Mouse (Mus musculus): ENCODE measurements around the gene Cldn3.

DNA sequence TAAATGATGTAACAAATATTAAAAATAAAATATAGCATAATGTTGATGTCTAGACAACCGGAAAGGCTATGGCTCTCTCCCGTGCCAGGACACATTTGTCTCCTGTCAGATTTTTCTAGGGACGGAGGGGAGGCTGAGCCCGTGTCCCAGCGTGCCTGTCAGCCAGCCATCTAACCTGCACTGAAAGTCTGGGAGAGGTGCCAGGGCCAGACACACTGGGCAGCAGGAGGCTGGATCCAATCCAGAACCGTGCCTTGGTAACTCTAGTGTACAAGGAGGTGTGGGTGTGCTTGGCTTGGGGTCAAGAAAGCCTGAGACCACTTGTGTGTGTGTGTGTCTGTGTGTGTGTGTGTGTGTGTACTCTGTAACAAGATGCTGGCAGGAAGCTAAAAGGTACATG, 35.8 kb downstream of the Cldn3 start:
- no peak for TF ChIP-seq POLR2A (IDR thresholded peaks at IDR 0.05; ENCODE audit: control insufficient read depth, low read depth, low read length)
- TF ChIP-seq CTCF (IDR thresholded peaks at IDR 0.05; ENCODE audit: control insufficient read depth, insufficient read depth, insufficient replicate concordance, low read depth, low read length) = no peak

Data from testis, adult 2 months (tissue).